Mouse (Mus musculus): ENCODE results near the gene Gm7029. TPM values are rescaled to one million over a fixed set of nuclear protein-coding genes. Genes with fewer than 3 reads are reported as not detected.

Gm7029 gene
- total RNA-seq, 2 experiments from 2014 or later, result not detected

DNA sequence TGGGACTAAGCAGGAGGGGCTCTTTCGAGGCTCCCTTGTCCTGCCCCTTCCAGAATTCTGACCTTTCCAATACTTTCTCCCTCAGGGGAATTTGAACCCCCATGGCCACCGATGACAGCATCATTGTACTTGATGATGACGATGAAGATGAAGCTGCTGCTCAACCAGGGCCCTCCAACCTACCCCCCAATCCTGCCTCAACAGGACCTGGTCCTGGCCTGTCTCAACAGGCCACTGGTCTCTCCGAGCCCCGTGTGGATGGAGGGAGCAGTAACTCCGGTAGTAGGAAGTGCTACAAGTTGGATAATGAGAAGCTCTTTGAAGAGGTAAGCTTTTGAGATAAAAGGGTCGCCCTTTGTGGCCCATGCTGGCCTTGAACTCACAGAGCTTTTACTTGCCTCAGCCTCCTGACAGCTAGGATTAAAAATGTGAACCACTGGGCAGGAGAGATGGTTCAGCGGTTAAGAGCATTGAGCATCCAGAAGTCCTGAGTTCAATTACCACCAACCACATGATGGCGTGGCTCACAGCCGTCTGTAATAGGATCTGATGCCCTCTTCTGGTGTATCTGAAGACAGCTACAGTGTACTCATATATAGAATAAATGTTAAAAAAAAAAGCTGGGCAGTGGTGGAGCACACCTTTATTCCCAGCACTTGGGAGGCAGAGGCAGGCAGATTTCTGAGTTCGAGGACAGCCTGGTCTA, 36.9 kb downstream of the Gm7029 start:
- intact Hi-C loops (cut with DNase I; ENCODE audit: low total_unique reads), result no loop called here
- no peak for DNase-seq

DNA sequence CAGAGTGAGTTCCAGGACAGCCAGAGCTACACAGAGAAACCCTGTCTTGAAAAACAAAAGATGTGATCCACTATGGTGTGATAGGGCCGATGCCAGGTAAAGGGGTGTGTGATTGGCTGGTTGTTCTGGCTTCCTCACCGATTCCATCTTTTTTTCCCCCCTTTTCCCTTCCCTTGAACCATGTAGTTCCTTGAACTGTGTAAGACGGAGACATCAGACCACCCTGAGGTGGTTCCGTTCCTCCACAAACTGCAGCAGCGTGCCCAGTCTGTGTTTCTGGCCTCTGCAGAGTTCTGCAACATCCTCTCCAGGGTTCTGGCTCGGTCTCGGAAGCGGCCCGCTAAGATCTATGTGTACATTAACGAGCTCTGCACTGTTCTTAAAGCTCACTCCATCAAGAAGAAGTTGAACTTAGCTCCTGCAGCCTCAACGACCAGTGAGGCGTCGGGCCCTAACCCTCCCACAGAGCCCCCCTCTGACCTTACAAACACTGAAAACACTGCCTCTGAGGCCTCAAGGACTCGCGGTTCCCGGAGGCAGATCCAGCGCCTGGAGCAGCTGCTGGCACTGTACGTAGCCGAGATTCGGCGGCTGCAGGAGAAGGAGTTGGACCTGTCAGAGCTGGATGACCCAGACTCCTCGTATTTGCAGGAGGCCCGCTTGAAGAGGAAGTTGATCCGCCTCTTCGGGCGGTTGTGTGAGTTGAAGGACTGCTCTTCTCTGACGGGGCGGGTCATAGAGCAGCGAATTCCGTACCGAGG, 37.6 kb downstream of the Gm7029 start:
- intact Hi-C loops (cut with DNase I; ENCODE audit: low total_unique reads), result no loop called here
- no peak for DNase-seq

DNA sequence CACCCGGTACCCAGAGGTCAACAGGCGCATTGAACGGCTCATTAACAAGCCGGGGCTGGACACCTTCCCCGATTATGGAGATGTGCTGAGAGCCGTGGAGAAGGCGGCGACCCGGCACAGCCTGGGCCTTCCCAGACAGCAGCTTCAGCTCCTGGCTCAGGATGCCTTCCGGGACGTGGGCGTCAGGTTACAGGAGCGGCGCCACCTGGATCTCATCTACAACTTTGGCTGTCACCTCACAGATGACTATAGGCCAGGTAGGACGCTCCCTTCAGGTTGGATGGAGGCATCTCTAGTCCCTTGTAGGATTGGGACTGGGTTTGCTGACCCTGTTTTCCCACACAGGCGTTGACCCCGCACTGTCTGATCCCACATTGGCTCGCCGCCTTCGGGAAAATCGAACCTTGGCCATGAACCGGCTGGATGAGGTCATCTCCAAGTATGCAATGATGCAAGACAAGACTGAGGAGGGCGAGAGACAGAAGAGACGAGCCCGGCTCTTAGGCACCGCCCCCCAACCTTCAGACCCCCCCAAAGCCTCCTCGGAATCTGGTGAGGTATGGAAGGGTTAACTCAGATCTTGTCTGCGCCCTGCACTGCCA, 38.3 kb downstream of the Gm7029 start:
- DNase-seq, result no peak
- intact Hi-C loops (cut with DNase I; ENCODE audit: low total_unique reads), result no loop called here

DNA sequence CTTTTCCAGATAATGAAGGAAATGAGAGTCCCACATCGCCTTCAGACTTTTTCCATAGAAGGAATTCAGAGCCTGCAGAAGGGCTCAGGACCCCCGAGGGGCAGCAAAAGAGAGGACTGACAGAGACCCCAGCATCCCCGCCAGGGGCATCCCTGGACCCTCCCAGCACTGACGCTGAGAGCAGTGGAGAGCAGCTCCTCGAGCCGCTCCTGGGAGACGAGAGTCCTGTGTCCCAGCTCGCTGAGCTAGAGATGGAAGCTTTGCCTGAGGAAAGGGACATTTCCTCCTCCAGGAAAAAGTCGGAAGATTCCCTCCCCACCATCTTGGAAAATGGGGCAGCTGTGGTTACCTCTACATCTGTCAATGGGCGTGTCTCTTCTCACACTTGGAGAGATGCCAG, 39.6 kb downstream of the Gm7029 start:
- DNase-seq, result no peak

DNA sequence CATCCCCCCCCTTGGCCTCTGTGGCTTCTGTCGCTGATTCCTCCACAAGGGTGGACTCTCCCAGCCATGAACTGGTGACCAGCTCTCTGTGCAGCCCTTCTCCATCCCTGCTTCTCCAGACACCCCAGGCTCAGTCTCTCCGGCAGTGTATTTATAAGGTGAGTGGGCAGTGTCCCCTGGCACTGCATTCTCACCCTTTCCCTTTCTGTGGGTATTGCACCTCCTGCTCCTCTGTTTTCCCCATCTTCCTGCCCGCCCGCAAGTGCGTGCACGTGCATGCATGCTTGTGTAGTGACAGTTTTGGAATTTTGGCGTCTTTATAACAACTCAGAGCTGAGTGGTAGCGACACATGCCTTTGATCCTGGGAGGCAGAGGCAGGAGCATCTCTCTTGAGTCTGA, 40.3 kb downstream of the Gm7029 start:
- intact Hi-C loops (cut with DNase I; ENCODE audit: low total_unique reads), result no loop called here

More for the DNA sequence above, 39.6 kb downstream of the Gm7029 start:
- intact Hi-C loops (cut with DNase I; ENCODE audit: low total_unique reads), result no loop called here

DNA sequence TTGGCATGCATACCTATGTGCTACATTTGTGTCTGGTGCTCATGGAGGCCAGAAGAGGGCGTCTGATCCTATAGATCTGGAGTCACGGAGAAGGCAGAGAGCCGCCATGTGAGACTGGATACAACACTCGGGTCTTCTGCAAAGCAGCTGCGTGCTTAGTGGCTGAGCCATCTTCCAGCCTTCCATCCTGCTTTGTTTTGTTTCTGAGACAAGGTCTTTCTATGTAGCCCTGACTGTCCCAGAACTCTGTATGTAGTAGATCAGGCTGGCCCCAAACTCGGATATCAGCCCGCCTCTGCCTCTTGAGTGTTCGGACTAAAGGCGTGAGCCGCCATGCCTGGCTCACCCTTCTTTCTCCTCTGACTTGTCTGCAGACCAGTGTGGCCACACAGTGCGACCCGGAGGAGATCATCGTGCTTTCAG, 41.3 kb downstream of the Gm7029 start:
- intact Hi-C loops (cut with DNase I; ENCODE audit: low total_unique reads), result no loop called here
- DNase-seq, result no peak

More for the DNA sequence above, 40.3 kb downstream of the Gm7029 start:
- DNase-seq, result no peak

DNA sequence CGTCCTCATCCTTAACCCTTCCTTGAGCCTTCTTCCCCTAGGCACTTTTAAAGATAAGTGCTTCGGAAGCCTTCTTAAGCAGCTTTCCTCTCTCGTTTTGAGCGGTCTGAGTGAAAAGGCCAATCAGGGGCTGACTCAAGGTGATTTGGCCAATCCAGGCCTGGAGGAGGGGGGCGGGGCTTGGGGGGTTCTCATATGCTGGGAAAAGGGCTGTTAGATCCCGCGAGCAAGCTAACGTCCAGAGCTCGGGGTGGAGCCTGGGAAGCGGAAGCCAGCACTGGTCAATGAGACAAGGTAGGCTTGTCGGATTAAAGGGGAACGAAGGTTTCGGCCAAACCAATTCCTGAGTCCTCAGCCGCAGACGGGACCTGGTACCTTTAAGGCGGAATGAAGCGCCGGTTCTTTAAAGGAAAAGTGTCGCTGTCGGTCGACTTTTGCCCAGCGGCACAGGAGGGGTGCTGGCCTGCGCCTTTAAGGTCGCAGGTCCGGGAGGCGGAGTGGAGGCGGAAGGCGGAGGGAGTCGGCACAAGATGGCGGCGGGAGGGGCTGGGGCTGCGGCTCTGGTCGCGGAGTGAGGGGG, 42.1 kb downstream of the Gm7029 start, which contains the start of the genes Tapbp and Zbtb22:
TSS of gene Tapbp (plus strand) at position 229 of the 580 bp plus-strand sequence.
TSS of gene Zbtb22 (plus strand) at position 234 of the 580 bp plus-strand sequence.
- intact Hi-C loops (cut with DNase I; ENCODE audit: low total_unique reads), result no loop called here
- DNase-seq, result peak; percentile 95

DNA sequence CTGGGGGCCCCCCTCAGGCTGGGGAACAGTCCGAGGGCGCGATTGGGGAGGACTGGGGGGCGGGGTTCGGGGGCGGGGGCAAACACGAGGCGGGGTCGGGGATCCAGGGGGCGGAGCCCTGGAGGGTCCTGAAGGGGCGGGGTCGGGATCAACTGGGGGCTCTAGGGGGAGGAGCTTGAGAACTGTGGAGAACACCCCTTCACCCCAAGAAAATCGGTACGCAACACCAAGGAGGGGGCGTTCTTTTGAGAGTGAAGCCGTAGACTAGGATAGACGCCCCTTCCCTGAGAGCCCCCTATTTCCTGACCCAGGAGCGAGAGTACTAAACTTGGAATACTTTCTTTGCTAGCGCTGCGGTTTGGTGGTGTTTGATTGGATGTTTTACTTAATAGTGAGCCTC, 42.7 kb downstream of the Gm7029 start:
- no peak for DNase-seq

DNA sequence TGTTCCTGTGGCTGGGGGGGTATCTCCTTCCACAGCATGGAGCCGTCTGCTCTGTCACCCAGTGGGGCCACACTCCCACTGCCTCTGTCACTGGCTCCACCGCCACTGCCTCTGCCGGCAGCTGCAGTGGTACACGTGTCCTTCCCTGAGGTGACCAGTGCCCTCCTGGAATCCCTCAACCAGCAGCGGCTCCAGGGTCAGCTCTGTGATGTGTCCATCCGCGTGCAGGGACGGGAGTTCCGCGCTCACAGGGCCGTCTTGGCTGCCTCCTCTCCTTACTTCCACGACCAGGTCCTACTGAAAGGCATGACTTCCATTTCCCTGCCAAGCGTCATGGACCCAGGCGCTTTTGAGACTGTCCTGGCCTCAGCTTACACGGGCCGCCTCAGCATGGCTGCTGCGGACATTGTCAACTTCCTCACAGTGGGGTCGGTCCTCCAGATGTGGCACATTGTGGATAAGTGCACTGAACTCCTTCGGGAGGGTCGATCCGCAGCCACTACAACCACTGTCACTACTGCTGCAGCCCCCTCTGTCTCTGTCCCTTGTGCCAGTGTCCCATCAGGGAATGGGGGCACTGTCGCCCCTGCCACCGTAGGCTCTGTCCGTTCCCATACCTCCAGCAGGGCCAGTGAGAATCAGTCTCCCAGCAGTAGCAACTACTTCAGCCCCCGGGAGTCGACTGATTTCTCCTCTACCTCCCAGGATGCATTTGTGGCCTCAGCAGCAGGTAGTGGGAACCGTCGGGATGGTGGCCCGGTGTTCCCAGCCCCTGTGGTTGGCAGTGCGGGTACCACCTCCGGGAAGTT, 43.4 kb downstream of the Gm7029 start:
- DNase-seq, result no peak

More for the DNA sequence above, 42.7 kb downstream of the Gm7029 start:
- intact Hi-C loops (cut with DNase I; ENCODE audit: low total_unique reads), result no loop called here

DNA sequence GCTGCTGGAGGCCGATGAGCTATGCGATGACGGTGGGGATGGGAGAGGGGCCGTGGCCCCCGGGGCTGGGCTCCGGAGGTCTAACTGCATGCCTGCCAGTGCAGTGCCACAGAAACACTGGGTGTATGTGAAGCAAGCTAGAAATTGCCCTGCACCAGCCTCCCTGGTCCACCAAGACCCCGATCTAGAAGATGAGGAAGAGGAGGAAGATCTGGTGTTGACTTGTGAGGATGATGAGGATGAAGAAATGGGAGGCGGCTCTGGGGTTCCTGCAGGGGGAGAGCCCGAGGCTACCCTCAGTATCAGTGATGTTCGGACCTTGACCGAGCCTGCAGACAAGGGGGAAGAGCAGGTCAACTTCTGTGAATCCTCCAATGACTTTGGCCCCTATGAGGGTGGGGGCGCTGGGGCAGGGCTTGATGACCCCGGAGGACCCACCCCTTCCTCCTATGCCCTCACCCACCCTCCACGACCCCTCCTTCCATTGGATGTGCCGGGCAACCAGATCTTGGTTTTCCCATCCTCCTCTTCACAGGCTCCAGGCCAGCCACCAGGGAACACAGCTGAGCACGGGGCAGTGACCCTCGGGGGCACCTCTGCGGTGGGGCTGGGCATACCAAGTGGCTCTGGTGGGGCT, 44.1 kb downstream of the Gm7029 start:
- intact Hi-C loops (cut with DNase I; ENCODE audit: low total_unique reads), result no loop called here
- peak; percentile 15 for DNase-seq

More for the DNA sequence above, 43.4 kb downstream of the Gm7029 start:
- intact Hi-C loops (cut with DNase I; ENCODE audit: low total_unique reads), result no loop called here

DNA sequence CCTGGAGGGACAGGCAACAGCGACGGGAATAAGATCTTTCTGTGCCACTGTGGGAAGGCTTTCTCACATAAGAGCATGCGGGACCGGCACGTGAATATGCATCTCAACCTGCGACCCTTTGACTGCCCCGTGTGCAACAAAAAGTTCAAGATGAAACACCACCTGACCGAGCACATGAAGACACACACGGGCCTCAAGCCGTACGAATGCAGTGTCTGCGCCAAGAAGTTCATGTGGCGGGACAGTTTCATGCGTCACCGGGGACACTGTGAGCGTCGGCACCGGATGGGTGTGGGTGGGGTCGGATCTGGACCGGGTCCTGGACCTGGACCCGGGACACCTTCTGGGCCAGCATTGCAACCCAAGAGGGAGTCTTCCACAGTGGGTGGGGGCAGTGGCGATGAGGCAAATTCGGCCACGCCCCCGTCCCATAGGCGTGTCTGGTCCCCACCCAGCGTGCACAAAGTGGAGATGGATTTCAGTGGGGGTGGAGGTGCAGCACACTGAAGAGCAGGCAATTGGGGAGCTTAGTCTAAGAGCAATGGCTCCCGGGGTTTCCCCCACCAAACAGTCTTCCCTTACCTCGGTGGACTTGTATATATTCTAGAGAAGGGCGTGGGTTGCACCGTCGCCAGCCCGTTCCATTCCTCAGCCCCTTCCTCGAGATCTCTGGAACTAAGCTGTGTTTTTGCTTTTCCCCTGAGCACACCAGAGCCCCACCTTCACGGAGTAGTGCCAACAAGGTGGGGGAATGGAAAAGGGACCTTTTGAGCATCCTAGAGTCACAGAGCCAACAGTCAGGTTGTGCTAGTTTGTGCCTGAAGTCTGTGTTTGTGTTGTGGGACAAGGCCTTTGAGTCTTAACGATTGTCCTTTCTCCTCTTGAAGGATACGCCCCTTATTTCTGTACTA, 44.9 kb downstream of the Gm7029 start:
- DNase-seq, result peak; percentile 36
- intact Hi-C loops (cut with DNase I; ENCODE audit: low total_unique reads), result no loop called here

DNA sequence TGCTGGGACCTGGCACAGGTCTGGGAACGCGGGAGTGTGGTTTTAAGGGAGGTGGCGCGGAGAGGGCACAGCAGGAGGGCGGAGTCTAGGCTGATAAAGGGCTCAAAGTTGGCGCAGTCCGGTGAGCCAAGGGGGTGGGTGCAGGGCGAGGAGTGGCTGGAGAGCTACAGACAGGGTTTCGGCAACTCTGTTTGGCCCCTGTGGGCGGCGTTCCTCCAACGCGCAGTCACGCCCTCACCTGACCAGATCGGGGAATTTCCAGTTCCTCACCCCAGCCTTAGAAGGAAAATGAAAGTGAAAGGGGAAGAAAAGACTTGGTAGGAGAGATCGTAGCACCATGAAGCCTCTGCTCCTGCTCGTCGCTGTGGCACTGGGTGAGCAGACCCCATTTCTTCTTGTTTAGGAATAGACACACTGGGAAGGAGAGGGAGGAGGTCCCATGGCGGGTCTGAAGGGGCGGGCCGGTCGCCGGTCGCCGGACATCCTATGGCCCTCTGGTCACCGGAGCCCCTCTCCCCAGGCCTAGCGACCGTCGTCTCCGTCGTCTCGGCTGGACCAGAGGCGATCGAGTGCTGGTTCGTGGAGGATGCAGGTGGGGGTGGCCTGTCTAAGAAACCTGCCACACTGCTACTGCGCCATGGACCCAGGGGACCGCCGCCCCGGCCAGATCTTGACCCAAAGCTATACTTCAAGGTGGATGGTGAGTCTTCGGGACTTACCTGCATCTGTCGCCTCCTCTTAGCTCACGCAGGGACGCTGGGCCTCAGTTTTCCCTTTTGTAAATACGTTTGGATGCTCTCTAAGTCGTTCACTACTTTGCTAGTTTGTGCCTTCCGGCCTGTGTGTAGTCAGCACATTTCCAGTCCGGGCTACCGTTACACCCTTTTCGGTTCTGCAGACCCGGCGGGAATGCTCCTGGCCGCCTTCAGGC, 46.0 kb downstream of the Gm7029 start:
- DNase-seq, result peak; percentile 75
- intact Hi-C loops (cut with DNase I; ENCODE audit: low total_unique reads), result no loop called here

DNA sequence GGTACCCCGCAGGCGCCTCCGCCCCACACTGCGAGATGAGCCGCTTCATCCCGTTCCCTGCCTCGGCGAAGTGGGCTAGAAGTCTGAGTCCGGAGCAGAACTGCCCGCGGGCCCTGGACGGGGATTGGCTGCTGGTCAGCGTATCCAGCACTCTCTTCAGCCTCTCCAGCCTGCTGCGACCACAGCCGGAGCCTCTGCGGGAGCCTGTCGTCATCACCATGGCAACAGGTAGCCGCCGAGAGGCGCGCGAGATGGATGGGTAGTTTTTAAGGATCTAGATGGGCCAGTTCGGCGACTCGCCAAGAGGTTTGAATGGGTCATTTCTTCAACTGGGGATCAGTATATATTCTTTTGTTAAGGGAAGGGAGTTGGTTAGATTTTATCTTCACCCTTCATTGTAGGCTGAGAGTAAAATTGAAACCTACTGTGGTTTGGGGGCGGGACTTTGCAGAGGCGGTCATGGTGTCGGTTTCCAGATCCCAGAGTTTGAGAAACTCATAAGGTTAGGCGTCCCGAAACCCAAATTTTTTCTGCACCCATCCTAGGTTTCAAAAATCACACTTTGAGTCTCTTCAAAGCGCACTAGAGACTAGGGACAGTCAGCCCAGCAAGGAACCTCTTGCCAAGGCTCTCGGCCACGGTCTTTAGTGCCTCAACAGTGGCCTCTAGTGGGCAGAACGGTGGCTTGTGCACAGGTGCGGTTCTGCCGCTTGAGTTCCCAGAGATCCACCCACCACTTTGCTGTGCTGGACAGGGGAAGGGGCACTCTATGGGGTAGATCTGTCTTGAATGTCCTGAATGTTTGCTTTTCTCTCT, 46.9 kb downstream of the Gm7029 start:
- intact Hi-C loops (cut with DNase I; ENCODE audit: low total_unique reads), result no loop called here
- DNase-seq, result peak; percentile 83

DNA sequence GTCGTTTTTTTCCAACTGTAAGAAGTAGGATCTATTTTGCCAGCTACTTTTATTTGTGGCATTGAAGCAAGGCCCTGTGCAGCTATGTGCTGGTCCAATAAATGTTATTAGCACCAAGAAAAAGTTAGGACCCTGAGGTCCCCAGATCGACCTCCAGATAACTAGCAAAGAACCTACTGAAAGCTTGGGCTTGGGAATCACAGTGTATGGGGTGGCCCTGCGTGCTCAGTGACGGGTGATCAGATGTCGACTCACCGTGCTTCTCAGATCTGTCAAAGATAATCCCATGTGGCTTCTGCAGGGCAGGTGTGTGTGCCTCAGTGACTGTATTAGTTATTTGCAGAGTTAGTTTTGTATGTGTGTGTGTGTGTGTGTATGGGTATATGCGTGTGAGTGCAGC, 47.7 kb downstream of the Gm7029 start:
- DNase-seq, result no peak
- intact Hi-C loops (cut with DNase I; ENCODE audit: low total_unique reads), result no loop called here

Measured in gastrocnemius, postnatal 14 days (tissue).